Mouse (Mus musculus) c-Kit-positive CD71-positive TER-119-positive erythroid progenitor cells, embryonic 14.5 days (primary cell): ENCODE data around the gene Ube2h.
A peak's percentile ranks its signal among the peaks of the same experiment; 100 is the strongest.
"Not testable (repeated sequence)": the region's sequence is repeated elsewhere in the genome, so short reads cannot be mapped to it uniquely, and the experiment has no call there.

ENCODE experiments used
- DNase-seq: peaks from one replicate; pipeline ENCODE4 v3.0.0-alpha.2; 2013; ENCODE audit warnings: low spot score

Gene Ube2h

GRCm38 (mm10) chr6:30243347-30244007 lies 60.9 kb downstream of the Ube2h start:
- no peak for DNase-seq

- DNase-seq = no peak
Observed at GRCm38 (mm10) chr6:30242928-30243327, 61.4 kb downstream of the Ube2h start.

- DNase-seq = no peak
Observed at GRCm38 (mm10) chr6:30240105-30240504, 64.2 kb downstream of the Ube2h start.

GRCm38 (mm10) chr6:30239207-30239606 lies 65.1 kb downstream of the Ube2h start:
- no peak for DNase-seq

GRCm38 (mm10) chr6:30238079-30238478 lies 66.3 kb downstream of the Ube2h start:
- no peak for DNase-seq

GRCm38 (mm10) chr6:30236564-30236963 lies 67.8 kb downstream of the Ube2h start:
- DNase-seq = no peak

- no peak for DNase-seq
Observed at GRCm38 (mm10) chr6:30231758-30232293, 72.5 kb downstream of the Ube2h start.

- no peak for DNase-seq
Observed at GRCm38 (mm10) chr6:30230246-30230645, 74.1 kb downstream of the Ube2h start.

GRCm38 (mm10) chr6:30228921-30229320 lies 75.4 kb downstream of the Ube2h start:
- no peak for DNase-seq

GRCm38 (mm10) chr6:30228353-30228752 lies 76.0 kb downstream of the Ube2h start:
- DNase-seq = no peak

- DNase-seq = no peak
Observed at GRCm38 (mm10) chr6:30226971-30227700, 77.2 kb downstream of the Ube2h start.

GRCm38 (mm10) chr6:30224693-30225092 lies 79.6 kb downstream of the Ube2h start:
- DNase-seq = no peak

- no peak for DNase-seq
Observed at GRCm38 (mm10) chr6:30222321-30222720, 82.0 kb downstream of the Ube2h start.

GRCm38 (mm10) chr6:30217581-30217980 lies 86.8 kb downstream of the Ube2h start:
- no peak for DNase-seq

GRCm38 (mm10) chr6:30212468-30212867 lies 91.9 kb downstream of the Ube2h start:
- no peak for DNase-seq

GRCm38 (mm10) chr6:30211641-30212455 lies 92.5 kb downstream of the Ube2h start:
- no peak for DNase-seq

- peak; percentile 73 for DNase-seq
Observed at GRCm38 (mm10) chr6:30210788-30211187, 93.6 kb downstream of the Ube2h start.

GRCm38 (mm10) chr6:30208844-30209243 lies 95.5 kb downstream of the Ube2h start:
- DNase-seq = no peak

- peak; percentile 66 for DNase-seq
Observed at GRCm38 (mm10) chr6:30205587-30206202, 98.6 kb downstream of the Ube2h start.

- not testable (repeated sequence) for DNase-seq
Observed at GRCm38 (mm10) chr6:30205180-30205538, 99.2 kb downstream of the Ube2h start.

- no peak for DNase-seq
Observed at GRCm38 (mm10) chr6:30204383-30205179, 99.8 kb downstream of the Ube2h start.
